Mouse (Mus musculus): ENCODE data around the gene 9430038I01Rik. TPM values are rescaled to one million over a fixed set of nuclear protein-coding genes. Genes with fewer than 3 reads are reported as not detected.

9430038I01Rik gene
- polyA plus RNA-seq, 1 experiment = 39.5 TPM

DNA sequence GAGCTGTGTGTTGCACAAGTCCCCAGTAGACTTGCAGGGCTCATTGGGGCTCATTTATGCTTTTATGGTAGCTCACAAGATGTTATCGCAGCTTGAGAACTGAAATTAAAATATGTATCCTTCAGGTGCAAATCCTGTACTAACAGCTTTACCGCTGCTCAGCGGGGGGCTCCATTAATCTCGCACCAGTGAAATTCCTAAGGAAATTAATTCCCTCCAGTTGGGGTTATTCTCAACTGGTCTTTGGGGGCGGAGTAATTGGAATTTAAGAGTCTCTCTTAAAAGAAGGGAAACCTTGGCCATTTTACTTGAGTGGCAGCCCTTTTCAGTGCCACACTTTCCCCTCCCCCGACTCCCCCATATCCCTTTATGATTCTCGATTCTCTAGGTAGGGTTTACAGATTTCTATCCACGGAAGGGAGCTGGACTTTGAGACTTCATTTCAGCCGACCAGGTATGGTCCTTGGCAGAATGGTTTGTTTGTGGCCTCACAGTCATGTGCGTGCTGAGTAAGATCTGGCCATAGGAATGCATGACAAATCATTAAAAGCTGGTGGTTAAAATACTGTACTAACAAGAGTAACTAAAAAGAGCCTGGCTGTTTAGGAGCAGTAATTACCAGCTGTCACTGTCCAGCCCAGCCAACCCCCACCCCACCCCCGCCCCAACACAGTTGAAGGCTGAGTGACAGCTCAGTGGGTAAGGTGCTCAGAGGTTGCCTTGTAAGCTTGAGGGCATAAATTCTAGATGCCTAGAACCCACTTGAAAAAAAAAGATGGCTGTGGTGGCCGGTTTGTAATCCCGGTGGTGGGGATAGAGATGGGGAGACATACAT lies 21.4 kb upstream of the 9430038I01Rik start:
- H3K4me1 ChIP-seq (ENCODE audit: control insufficient read depth, insufficient read depth, insufficient read length, low read length) = no peaks in the 10 kb centered on the region
- H3K4me3 ChIP-seq (ENCODE audit: low read depth, low read length) = no peak overlapping the region
- H3K27ac ChIP-seq (ENCODE audit: insufficient read depth, low read depth, low read length) = no peak overlapping the region
- WGBS = 54% methylated on average over 13 of the region's 13 CpGs
- H3K36me3 ChIP-seq (ENCODE audit: control insufficient read depth, insufficient read depth, low read length) = no peaks in the 10 kb centered on the region
- no peak for TF ChIP-seq CTCF (IDR thresholded peaks at IDR 0.05; ENCODE audit: extremely low read depth, insufficient read length, insufficient replicate concordance, low read depth, low read length)
- TF ChIP-seq POLR2A (IDR thresholded peaks at IDR 0.05; ENCODE audit: low read depth, low read length) = no peak
- H3K27me3 ChIP-seq (ENCODE audit: control insufficient read depth, insufficient read depth, low read length) = no peaks in the 10 kb centered on the region

DNA sequence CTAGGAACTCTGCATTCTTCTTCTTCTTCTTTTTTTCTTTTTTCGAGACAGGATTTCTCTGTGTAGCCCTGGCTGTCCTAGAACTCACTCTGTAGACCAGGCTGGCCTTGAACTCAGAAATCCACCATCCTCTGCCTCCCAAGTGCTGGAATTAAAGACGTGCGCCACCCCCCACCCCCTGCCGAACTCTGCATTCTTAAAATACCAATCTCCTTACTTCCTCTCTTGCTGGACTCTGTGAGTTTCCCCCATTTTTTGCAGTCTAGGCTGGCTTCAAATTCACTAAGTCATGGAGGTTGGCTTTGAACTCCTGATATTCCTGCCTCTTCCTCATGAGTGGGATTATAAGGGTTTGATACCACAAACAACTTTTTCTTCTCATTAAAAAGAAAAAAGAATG lies 16.1 kb upstream of the 9430038I01Rik start:
- no peaks in the 10 kb centered on the region for H3K36me3 ChIP-seq (ENCODE audit: control insufficient read depth, insufficient read depth, low read length)
- 56% methylated on average over 4 of the region's 4 CpGs for WGBS
- H3K27ac ChIP-seq (ENCODE audit: insufficient read depth, low read depth, low read length) = no peak overlapping the region
- TF ChIP-seq POLR2A (IDR thresholded peaks at IDR 0.05; ENCODE audit: low read depth, low read length) (no peak), CTCF (IDR thresholded peaks at IDR 0.05; ENCODE audit: extremely low read depth, insufficient read length, insufficient replicate concordance, low read depth, low read length) (no peak)
- no peaks in the 10 kb centered on the region for H3K4me1 ChIP-seq (ENCODE audit: control insufficient read depth, insufficient read depth, insufficient read length, low read length)
- H3K4me3 ChIP-seq (ENCODE audit: low read depth, low read length) = no peak overlapping the region
- H3K27me3 ChIP-seq (ENCODE audit: control insufficient read depth, insufficient read depth, low read length) = no peaks in the 10 kb centered on the region; the same call in 1 of the 2 replicates

DNA sequence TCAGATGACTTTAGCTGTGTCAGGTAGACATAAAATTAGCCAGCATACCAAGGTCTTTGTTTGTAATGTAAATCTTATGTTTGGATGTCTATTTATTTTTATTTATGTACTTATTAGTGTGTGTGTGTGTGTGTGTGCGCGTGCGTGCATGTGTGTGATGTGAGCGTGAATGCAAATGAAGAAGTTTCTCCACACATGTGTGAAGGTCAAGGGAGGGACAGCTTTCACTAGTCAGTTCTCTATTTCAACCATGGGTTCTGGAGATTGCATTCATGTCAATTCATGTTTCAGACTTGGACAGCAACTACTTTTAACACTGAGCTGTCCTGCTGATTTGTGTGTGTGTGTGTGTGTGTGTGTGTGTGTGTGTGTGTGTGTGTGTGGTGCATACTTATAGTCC lies 10.7 kb upstream of the 9430038I01Rik start:
- Histone ChIP-seq H3K27me3 (ENCODE audit: control insufficient read depth, insufficient read depth, low read length) (no peaks in the 10 kb centered on the region; the same call in 1 of the 2 replicates), H3K36me3 (ENCODE audit: control insufficient read depth, insufficient read depth, low read length) (no peaks in the 10 kb centered on the region), H3K27ac (ENCODE audit: insufficient read depth, low read depth, low read length) (no peak overlapping the region), H3K4me1 (ENCODE audit: control insufficient read depth, insufficient read depth, insufficient read length, low read length) (no peaks in the 10 kb centered on the region), H3K4me3 (ENCODE audit: low read depth, low read length) (no peak overlapping the region)
- TF ChIP-seq POLR2A (IDR thresholded peaks at IDR 0.05; ENCODE audit: low read depth, low read length) (no peak), CTCF (IDR thresholded peaks at IDR 0.05; ENCODE audit: extremely low read depth, insufficient read length, insufficient replicate concordance, low read depth, low read length) (no peak)
- WGBS = 86% methylated on average over 4 of the region's 4 CpGs

DNA sequence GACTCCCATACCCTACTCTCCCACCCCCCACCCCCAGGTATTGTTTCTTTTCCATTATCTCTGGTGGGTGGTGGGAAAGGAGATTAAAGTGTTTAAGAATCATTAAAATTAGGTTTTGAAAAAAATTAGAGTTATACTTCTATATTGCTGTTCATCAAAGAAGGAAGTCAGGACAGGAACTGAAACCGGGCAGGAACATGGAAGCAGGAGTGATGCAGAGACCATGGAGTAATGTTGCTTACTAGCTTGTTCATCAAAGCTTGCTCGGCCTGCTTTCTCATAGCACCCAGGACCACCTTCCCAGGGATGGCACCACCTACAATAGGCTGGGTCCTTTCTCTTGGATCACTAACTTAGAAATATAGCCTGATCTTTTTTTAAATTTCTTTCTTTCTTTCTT lies 10.0 kb upstream of the 9430038I01Rik start:
- 82% methylated on average over 2 of the region's 2 CpGs for WGBS
- no peaks in the 10 kb centered on the region for H3K27me3 ChIP-seq (ENCODE audit: control insufficient read depth, insufficient read depth, low read length)
- TF ChIP-seq CTCF (IDR thresholded peaks at IDR 0.05; ENCODE audit: extremely low read depth, insufficient read length, insufficient replicate concordance, low read depth, low read length) = no peak
- no peaks in the 10 kb centered on the region for H3K4me1 ChIP-seq (ENCODE audit: control insufficient read depth, insufficient read depth, insufficient read length, low read length)
- no peaks in the 10 kb centered on the region for H3K36me3 ChIP-seq (ENCODE audit: control insufficient read depth, insufficient read depth, low read length)
- H3K4me3 ChIP-seq (ENCODE audit: low read depth, low read length) = no peak overlapping the region
- H3K27ac ChIP-seq (ENCODE audit: insufficient read depth, low read depth, low read length) = no peak overlapping the region

DNA sequence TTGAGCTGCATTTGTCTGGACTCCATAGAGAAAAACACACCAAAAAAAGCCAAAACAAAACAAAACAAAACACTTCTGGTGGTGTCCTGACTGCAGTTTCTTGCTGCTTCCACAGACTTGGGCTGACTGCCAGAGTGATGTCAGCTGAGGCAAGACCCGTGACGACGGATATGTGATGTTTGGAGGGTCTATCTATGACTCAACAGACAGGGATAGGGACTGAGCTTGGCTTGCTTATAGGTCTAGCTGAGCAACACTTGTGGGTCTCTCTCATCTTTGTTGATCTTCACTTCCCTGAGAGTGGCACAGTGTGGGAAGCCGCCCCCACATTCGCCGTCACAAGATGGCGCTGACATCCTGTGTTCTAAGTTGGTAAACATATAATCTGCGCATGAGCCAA lies 4.1 kb upstream of the 9430038I01Rik start:
- whole genome bisulfite sequencing = 86% methylated on average over 8 of the region's 8 CpGs

DNA sequence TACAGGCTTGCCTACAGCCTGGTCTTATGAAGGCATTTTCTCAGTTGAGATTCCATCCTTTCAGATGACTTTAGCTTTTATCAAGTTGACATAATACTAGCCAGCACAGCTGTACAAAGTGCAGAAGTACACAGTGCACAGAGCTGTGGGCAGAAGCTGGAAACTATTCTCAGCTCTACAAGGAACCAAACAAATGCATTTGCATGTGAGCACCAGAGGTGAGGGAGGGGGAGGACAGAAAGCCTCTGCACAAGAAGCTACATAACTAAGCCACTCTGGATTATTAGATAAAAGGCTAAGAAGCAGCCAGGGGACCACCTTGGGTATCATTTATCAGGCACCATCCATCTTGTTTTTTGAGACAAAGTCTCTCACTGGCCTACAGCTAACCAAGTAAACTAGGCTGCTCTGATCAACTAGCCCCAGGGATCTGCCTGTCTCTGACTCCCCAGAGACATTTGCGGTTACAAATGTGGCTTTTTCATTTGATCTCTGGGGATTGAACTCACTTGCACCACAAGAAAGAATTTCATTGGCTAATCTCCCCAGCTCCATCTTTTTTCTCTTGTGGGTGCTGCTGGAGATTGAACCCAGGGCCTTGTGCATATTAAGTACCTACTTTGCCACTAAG lies 3.0 kb downstream of the 9430038I01Rik start:
- H3K27ac ChIP-seq (ENCODE audit: insufficient read depth, low read depth, low read length) = peak overlapping the region; percentile 44

More for the DNA sequence above, 4.1 kb upstream of the 9430038I01Rik start:
- Histone ChIP-seq H3K27me3 (ENCODE audit: control insufficient read depth, insufficient read depth, low read length) (no peaks in the 10 kb centered on the region), H3K4me3 (ENCODE audit: low read depth, low read length) (no peak overlapping the region), H3K36me3 (ENCODE audit: control insufficient read depth, insufficient read depth, low read length) (no peaks in the 10 kb centered on the region), H3K4me1 (ENCODE audit: control insufficient read depth, insufficient read depth, insufficient read length, low read length) (peaks cover 5% of the 10 kb centered on the region), H3K27ac (ENCODE audit: insufficient read depth, low read depth, low read length) (no peak overlapping the region)
- TF ChIP-seq POLR2A (IDR thresholded peaks at IDR 0.05; ENCODE audit: low read depth, low read length) = no peak
- no peak for TF ChIP-seq CTCF (IDR thresholded peaks at IDR 0.05; ENCODE audit: extremely low read depth, insufficient read length, insufficient replicate concordance, low read depth, low read length)

DNA sequence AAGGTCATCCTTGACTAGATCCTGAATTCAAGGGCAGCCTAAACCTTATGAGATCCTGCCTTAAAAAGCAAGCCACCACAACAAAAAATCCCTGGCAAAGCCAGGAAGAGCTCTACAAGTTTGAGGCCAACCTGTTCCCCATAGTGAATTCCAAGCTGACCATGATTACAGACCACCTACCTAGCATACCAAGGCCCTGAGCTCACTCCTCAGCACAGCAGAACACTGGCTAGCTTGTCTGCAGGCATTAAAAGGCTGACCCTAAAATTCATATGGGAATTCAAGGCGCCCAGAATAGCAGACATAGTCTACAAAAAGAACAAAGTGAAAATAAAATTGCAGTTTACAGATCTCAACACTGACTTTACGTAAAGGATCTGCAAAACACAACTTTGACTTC lies 6.4 kb downstream of the 9430038I01Rik start:
- WGBS = 94% methylated on average over 2 of the region's 2 CpGs
- Histone ChIP-seq H3K36me3 (ENCODE audit: control insufficient read depth, insufficient read depth, low read length) (no peaks in the 10 kb centered on the region), H3K4me1 (ENCODE audit: control insufficient read depth, insufficient read depth, insufficient read length, low read length) (no peaks in the 10 kb centered on the region; the same call in 1 of the 2 replicates), H3K27me3 (ENCODE audit: control insufficient read depth, insufficient read depth, low read length) (no peaks in the 10 kb centered on the region), H3K4me3 (ENCODE audit: low read depth, low read length) (no peak overlapping the region), H3K27ac (ENCODE audit: insufficient read depth, low read depth, low read length) (no peak overlapping the region)
- TF ChIP-seq POLR2A (IDR thresholded peaks at IDR 0.05; ENCODE audit: low read depth, low read length) = no peak
- no peak for TF ChIP-seq CTCF (IDR thresholded peaks at IDR 0.05; ENCODE audit: extremely low read depth, insufficient read length, insufficient replicate concordance, low read depth, low read length)

More for the DNA sequence above, 3.0 kb downstream of the 9430038I01Rik start:
- 95% methylated on average over 1 of the region's 1 CpGs for WGBS
- no peaks in the 10 kb centered on the region for H3K36me3 ChIP-seq (ENCODE audit: control insufficient read depth, insufficient read depth, low read length)
- no peak overlapping the region for H3K4me3 ChIP-seq (ENCODE audit: low read depth, low read length)
- peaks cover 7% of the 10 kb centered on the region for H3K4me1 ChIP-seq (ENCODE audit: control insufficient read depth, insufficient read depth, insufficient read length, low read length)
- no peaks in the 10 kb centered on the region for H3K27me3 ChIP-seq (ENCODE audit: control insufficient read depth, insufficient read depth, low read length)
- no peak for TF ChIP-seq CTCF (IDR thresholded peaks at IDR 0.05; ENCODE audit: extremely low read depth, insufficient read length, insufficient replicate concordance, low read depth, low read length)

Data from small intestine, adult 2 months (tissue).